Mouse (Mus musculus): ENCODE data around the gene Zfp523. TPM values are rescaled to one million over a fixed set of nuclear protein-coding genes. Genes with fewer than 3 reads are reported as not detected.

The Zfp523 gene
- polyA plus RNA-seq, 1 experiment from 2014 or later = 45.4 TPM

DNA sequence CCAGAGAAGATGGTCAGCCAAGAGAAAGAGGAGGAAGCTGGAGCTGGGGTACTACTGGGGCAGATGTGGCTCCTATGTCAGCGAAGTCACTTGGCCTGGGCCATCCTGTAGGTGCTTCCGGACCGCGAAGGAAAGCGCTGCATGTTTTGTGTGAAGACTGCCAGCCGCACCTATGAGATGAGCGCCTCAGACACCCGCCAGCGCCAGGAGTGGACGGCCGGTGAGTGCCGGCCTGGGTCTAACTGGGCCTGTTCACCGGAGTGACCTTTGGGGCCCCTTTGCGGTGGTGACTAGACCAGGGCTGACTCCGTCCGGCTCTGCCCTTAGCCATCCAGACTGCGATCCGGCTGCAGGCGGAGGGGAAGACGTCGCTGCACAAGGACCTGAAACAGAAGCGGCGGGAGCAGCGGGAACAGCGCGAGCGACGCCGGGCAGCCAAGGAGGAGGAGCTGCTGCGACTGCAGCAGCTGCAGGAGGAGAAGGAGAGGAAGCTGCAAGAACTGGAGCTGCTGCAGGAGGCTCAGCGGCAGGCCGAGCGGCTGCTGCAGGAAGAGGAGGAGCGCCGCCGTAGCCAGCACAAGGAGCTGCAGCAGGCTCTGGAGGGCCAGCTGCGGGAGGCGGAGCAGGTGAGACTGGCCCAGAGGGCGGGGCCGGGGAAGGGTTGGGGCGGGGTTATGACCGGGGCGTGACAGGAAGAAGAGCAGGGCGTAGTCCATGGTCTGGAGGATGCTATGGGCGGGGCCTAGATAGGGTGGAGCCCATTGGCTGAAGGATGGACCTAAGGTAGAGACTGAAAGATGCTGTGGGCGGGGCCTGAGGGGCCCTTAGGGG is 46.8 kb downstream of the Zfp523 start:
- peak overlapping the region; percentile 55 for H3K4me3 ChIP-seq (ENCODE audit: low read depth, low read length)
- H3K4me2 ChIP-seq = peak overlapping the region; percentile 99
- peak overlapping the region; percentile 67 for H3K9ac ChIP-seq
- no peaks in the 10 kb centered on the region for H3K27me3 ChIP-seq (ENCODE audit: insufficient read depth, low read length)
- under 1% methylated on average over 46 of the region's 46 CpGs for WGBS
- ATAC-seq (ENCODE audit: insufficient read depth) = peak; percentile 88
- TF ChIP-seq CTCF (IDR thresholded peaks at IDR 0.05; ENCODE audit: low read depth) = peak; percentile 32; the same call in 1 of the 2 replicates
- peak overlapping the region; percentile 76 for H3K27ac ChIP-seq (ENCODE audit: low read depth)
- 0 out of 2 replicates have a peak, but pooled peaks cover 5% of the 10 kb centered on the region for H3K4me1 ChIP-seq (ENCODE audit: insufficient read depth)
- no peaks in the 10 kb centered on the region for H3K36me3 ChIP-seq (ENCODE audit: insufficient read depth)
- no peaks in the 10 kb centered on the region for H3K9me3 ChIP-seq (ENCODE audit: low read depth, low read length)
- DNase-seq = peak; percentile 89

DNA sequence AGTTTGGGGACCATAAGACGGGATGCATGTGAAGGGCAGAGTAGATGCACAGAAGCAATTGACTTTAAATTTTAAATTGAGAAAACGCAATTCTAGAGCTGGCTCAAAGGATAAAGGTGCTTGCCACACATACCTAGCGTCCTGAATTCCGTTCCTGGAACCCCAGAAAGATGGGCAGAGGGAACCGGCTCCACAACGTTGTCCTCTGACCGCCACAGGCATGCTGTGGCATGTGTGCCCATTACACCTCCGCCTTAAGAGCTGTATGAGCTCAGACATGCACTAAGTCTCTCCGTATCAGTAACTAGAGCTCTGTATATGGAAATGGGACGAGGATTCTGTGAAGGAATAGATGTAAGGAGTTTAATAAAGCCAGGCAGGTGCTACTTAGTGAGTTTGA is 47.7 kb downstream of the Zfp523 start:
- Histone ChIP-seq H3K27ac (ENCODE audit: low read depth) (no peak overlapping the region), H3K9me3 (ENCODE audit: low read depth, low read length) (no peaks in the 10 kb centered on the region), H3K9ac (no peak overlapping the region), H3K4me1 (ENCODE audit: insufficient read depth) (0 out of 2 replicates have a peak, but pooled peaks cover 5% of the 10 kb centered on the region), H3K4me2 (no peak overlapping the region), H3K27me3 (ENCODE audit: insufficient read depth, low read length) (no peaks in the 10 kb centered on the region), H3K4me3 (ENCODE audit: low read depth, low read length) (no peak overlapping the region), H3K36me3 (ENCODE audit: insufficient read depth) (no peaks in the 10 kb centered on the region)
- DNase-seq = no peak
- WGBS = 85% methylated on average over 10 of the region's 10 CpGs
- no peak for ATAC-seq (ENCODE audit: insufficient read depth)
- TF ChIP-seq CTCF (IDR thresholded peaks at IDR 0.05; ENCODE audit: low read depth) = no peak

DNA sequence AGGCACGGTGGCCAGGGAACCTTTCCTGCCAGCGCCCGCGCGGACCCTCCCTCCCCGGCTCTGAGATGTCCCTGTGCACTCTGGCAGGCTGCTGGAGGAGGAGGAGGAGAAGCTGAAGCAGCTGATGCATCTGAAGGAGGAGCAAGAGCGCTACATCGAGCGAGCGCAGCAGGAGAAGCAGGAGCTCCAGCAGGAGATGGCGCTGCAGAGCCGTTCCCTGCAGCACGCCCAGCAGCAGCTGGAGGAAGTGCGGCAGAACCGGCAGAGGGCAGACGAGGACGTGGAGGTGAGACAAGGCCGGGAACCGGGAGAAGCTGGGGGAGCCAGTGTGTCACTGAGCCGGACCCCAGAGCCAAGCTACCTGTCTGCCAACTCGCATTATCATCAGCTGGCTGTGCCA is 49.1 kb downstream of the Zfp523 start:
- WGBS = 2% methylated on average over 21 of the region's 21 CpGs
- peak overlapping the region; percentile 24; the same call in 1 of the 2 replicates for H3K9ac ChIP-seq
- ATAC-seq (ENCODE audit: insufficient read depth) = peak; percentile 45
- no peak overlapping the region for H3K27ac ChIP-seq (ENCODE audit: low read depth)
- peak overlapping the region; percentile 59 for H3K4me2 ChIP-seq
- 0 out of 2 replicates have a peak, but pooled peaks cover 5% of the 10 kb centered on the region for H3K4me1 ChIP-seq (ENCODE audit: insufficient read depth)
- H3K36me3 ChIP-seq (ENCODE audit: insufficient read depth) = no peaks in the 10 kb centered on the region
- peak; percentile 95 for DNase-seq
- no peaks in the 10 kb centered on the region for H3K9me3 ChIP-seq (ENCODE audit: low read depth, low read length)
- TF ChIP-seq CTCF (IDR thresholded peaks at IDR 0.05; ENCODE audit: low read depth) = peak; percentile 100
- peak overlapping the region; percentile 24 for H3K4me3 ChIP-seq (ENCODE audit: low read depth, low read length)
- H3K27me3 ChIP-seq (ENCODE audit: insufficient read depth, low read length) = no peaks in the 10 kb centered on the region

DNA sequence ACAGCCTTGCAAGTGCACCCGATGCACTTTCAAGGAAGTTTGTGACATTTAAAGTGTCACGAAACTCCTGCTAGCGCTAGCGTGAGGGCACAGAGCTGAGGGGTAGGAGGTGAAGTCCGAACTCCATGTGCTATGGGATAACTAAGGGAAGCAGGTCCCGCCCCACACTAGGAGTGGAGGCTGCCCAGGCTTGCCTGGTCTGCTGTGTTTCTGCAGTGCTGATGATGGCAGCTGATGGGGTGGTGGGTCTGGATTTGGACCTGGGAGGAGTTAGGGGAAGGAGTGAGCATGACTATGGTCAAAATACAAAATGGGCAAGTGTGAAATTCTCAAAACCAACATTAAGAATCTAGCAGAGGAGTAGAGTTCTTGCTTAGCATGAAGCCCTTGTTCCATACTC is 53.6 kb downstream of the Zfp523 start:
- Histone ChIP-seq H3K4me2 (no peak overlapping the region), H3K4me3 (ENCODE audit: low read depth, low read length) (no peak overlapping the region), H3K27me3 (ENCODE audit: insufficient read depth, low read length) (no peaks in the 10 kb centered on the region), H3K9ac (no peak overlapping the region), H3K36me3 (ENCODE audit: insufficient read depth) (no peaks in the 10 kb centered on the region), H3K27ac (ENCODE audit: low read depth) (no peak overlapping the region), H3K9me3 (ENCODE audit: low read depth, low read length) (no peaks in the 10 kb centered on the region), H3K4me1 (ENCODE audit: insufficient read depth) (0 out of 2 replicates have a peak, but pooled peaks cover 3% of the 10 kb centered on the region)
- no peak for DNase-seq
- TF ChIP-seq CTCF (IDR thresholded peaks at IDR 0.05; ENCODE audit: low read depth) = no peak
- 69% methylated on average over 6 of the region's 6 CpGs for WGBS
- no peak for ATAC-seq (ENCODE audit: insufficient read depth)

DNA sequence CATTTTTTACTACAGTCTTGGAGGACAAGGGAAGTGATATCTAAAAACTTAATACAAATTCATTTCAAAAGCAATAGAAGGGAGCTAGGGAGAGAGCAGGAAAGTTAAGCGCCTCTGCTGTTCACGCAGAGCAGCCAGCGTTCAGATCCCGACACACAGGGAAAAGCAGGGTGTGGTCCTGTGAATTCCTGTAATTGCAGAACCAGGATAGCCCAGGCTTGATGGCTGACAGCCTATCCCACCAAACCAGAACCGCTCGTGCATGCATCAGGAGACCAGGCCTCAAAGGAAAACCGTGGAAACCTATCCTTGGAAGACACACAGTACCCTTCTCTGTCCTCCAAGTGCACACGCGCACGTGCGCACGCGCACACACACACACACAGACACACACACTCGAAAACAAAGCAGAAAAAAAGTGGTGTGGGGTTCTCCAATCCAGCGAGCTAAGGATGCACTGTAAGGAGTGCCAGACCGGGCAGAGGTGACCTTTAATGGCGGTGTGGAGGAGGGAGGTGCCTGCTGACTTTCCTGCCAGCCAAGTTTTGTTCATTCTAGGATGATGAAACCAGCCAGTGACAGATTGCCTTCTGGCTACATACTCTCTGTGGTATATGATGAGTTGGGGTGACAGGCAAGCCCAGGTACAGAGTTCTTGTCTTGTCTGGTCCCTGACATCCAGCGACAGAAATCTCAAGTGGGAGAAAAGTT is 54.3 kb downstream of the Zfp523 start:
- H3K9me3 ChIP-seq (ENCODE audit: low read depth, low read length) = no peaks in the 10 kb centered on the region
- no peak overlapping the region for H3K4me2 ChIP-seq
- DNase-seq (no peak), ATAC-seq (ENCODE audit: insufficient read depth) (no peak)
- no peak overlapping the region for H3K4me3 ChIP-seq (ENCODE audit: low read depth, low read length)
- H3K4me1 ChIP-seq (ENCODE audit: insufficient read depth) = 0 out of 2 replicates have a peak, but pooled peaks cover 3% of the 10 kb centered on the region
- H3K36me3 ChIP-seq (ENCODE audit: insufficient read depth) = no peaks in the 10 kb centered on the region
- H3K9ac ChIP-seq = no peak overlapping the region
- no peak overlapping the region for H3K27ac ChIP-seq (ENCODE audit: low read depth)
- H3K27me3 ChIP-seq (ENCODE audit: insufficient read depth, low read length) = no peaks in the 10 kb centered on the region
- WGBS = 81% methylated on average over 18 of the region's 18 CpGs
- TF ChIP-seq CTCF (IDR thresholded peaks at IDR 0.05; ENCODE audit: low read depth) = no peak

DNA sequence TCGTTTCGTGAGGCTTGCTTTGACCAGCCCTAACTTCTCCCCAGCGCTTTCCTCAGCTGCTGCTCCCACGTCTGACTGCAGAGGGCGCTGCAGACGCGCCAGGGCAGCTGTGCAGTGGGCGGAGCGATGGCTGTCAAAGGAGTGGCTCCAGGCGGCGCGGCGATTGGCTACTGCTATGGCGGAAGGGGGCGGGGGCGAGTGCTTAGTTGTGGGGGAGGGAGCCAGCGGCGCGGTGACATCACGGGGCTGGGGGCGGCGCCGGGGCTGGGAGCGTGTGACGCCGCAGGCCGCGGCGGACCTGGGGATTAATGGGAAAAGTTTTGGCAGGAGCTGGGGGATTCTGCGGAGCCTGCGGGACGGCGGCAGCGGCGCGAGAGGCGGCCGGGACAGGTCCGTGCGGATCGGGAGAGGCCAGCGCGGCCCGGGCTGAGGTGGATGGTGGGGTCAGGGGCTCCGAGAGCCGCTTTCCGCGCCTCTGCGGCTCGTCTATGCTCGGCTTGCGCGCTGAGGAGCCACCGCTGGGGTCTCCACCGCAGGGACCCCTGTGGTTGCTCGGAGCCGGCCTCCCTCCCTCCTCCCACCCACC is 55.6 kb downstream of the Zfp523 start, which contains the start of gene Ppard:
Gene Ppard (plus strand): TSS at position 226 of the 586 bp plus-strand sequence.
- WGBS = under 1% methylated on average over 57 of the region's 57 CpGs
- ATAC-seq (ENCODE audit: insufficient read depth) (peak; percentile 93), DNase-seq (peak; percentile 99)
- peak; percentile 99 for TF ChIP-seq CTCF (IDR thresholded peaks at IDR 0.05; ENCODE audit: low read depth)
- Histone ChIP-seq H3K9me3 (ENCODE audit: low read depth, low read length) (no peaks in the 10 kb centered on the region), H3K9ac (peak within 1 kb of the TSS; percentile 93), H3K4me1 (ENCODE audit: insufficient read depth) (0 out of 2 replicates have a peak, but pooled peaks cover 3% of the 10 kb centered on the region), H3K4me3 (ENCODE audit: low read depth, low read length) (peak within 1 kb of the TSS; percentile 82), H3K27me3 (ENCODE audit: insufficient read depth, low read length) (no peaks in the 10 kb centered on the region), H3K27ac (ENCODE audit: low read depth) (peak within 1 kb of the TSS; percentile 86), H3K4me2 (peak within 1 kb of the TSS; percentile 72), H3K36me3 (ENCODE audit: insufficient read depth) (peaks cover 5% of the 10 kb centered on the region; the same call in 1 of the 2 replicates)

All from lung, embryonic 14.5 days (tissue).